Mouse (Mus musculus) liver, embryonic 14.5 days (tissue): ENCODE data around the gene Meiob. TPM values are rescaled to one million over a fixed set of nuclear protein-coding genes. Genes with fewer than 3 reads are reported as not detected.
A peak's percentile ranks its signal among the peaks of the same experiment; 100 is the strongest.

ENCODE experiments used
- ATAC-seq: fragments of 200-750 bp; cut with Nextera tagmentation; 2 replicates; pipeline ENCODE4 v1.8.0; 2017; ENCODE audit warnings: moderate number of reproducible peaks, mild to moderate bottlenecking, moderate library complexity; ENCODE audit not compliant: insufficient read depth
- DNase-seq, 3 experiments: peaks; one replicate each; pipeline ENCODE4 v3.0.0-alpha.2; 2012 to 2013; ENCODE audit warnings: low read depth in 3 of 3, low spot score in 3 of 3
- H3K27ac ChIP-seq: fragments of 300-500 bp; sonication (generic); 2 replicates; pipeline ENCODE4 v1.5.1; 2014; ENCODE audit warnings: moderate library complexity, mild to moderate bottlenecking, control low read depth, inconsistent platforms
- H3K27me3 ChIP-seq: fragments of 300-500 bp; sonication (generic); 2 replicates; pipeline ENCODE4 v1.6.1; 2014; ENCODE audit warnings: mild to moderate bottlenecking, low read length, moderate library complexity; ENCODE audit not compliant: control insufficient read depth, insufficient read depth
- H3K36me3 ChIP-seq: fragments of 300-500 bp; sonication (generic); replicated peaks from 2 replicates; pipeline ENCODE4 v1.6.1; 2014; ENCODE audit warnings: low read depth; ENCODE audit not compliant: control insufficient read depth, insufficient read depth
- H3K4me1 ChIP-seq, 2 experiments: fragments of 200-500 bp in 1 of 2; fragments of 300-500 bp in 1 of 2; sonication (generic) in 1 of 2; replicated peaks; 2 replicates each; pipeline ENCODE4 v1.6.1; 2012 to 2014; ENCODE audit warnings: antibody characterized with exemption in 1 of 2, inconsistent platforms in 1 of 2, low read length in 1 of 2; ENCODE audit not compliant: control insufficient read depth in 2 of 2, insufficient read depth in 2 of 2
- H3K4me2 ChIP-seq: fragments of 300-500 bp; sonication (generic); 2 replicates; pipeline ENCODE4 v1.6.1; 2014; ENCODE audit warnings: low read depth, mild to moderate bottlenecking, control low read depth, moderate library complexity
- H3K4me3 ChIP-seq, 2 experiments: fragments of 200-500 bp in 1 of 2; fragments of 300-500 bp in 1 of 2; sonication (generic) in 1 of 2; 2 replicates each; pipeline ENCODE4 v1.5.1; 2012 to 2014; ENCODE audit warnings: low read depth in 2 of 2, low read length in 2 of 2, mild to moderate bottlenecking in 2 of 2, control low read depth in 1 of 2, inconsistent platforms in 1 of 2, moderate library complexity in 1 of 2; ENCODE audit not compliant: insufficient read depth in 1 of 2
- H3K9ac ChIP-seq: fragments of 300-500 bp; sonication (generic); replicated peaks from 2 replicates; pipeline ENCODE4 v1.6.1; 2014; ENCODE audit warnings: mild to moderate bottlenecking, control low read depth, moderate library complexity
- H3K9me3 ChIP-seq: fragments of 300-500 bp; sonication (generic); 2 replicates; pipeline ENCODE4 v1.6.1; 2016; ENCODE audit warnings: low read length, mixed read lengths; ENCODE audit not compliant: control insufficient read depth
- CTCF ChIP-seq: IDR thresholded peaks from 2 replicates; pipeline ENCODE4 v1.5.1; 2016; ENCODE audit warnings: antibody characterized with exemption, low read depth, control low read depth
- EP300 ChIP-seq: IDR thresholded peaks from 2 replicates; pipeline ENCODE4 v1.6.1; 2016; ENCODE audit warnings: antibody characterized with exemption, low read depth
- WGBS: fragments of 180-500 bp; shearing (Covaris S2); extraction: QIAGEN DNeasy Blood & Tissue Kit; methylation state at CpG from one replicate; pipeline ENCODE4 v1.1.7; 2014; ENCODE audit not compliant: insufficient replicate concordance; 5-methylcytosine and 5-hydroxymethylcytosine counted together
- polyA plus RNA-seq, 2 experiments: library from polyadenylated mRNA; depleted of rRNA in 1 of 2; stranded (reverse) in 1 of 2; unstranded in 1 of 2; fragments of >200 nt; fragmentation: Nextera tagmentation in 1 of 2; extraction: Ambion mirVana in 1 of 2; gene quantifications; 2 replicates each; pipeline versions ENCODE4 v1.2.1 to v1.2.3; 2012 to 2014

Meiob gene
- polyA plus RNA-seq (2012; rRNA removed) = 0.50 and 0.65 TPM in 2 replicates
- 0.90 and 1.2 TPM in 2 replicates for polyA plus RNA-seq (2014; fragmentation: Nextera tagmentation; extraction: Ambion mirVana)

GRCm38 (mm10) chr17:24803952-24804951 lies at the start of gene Meiob:
Gene Meiob, plus strand, starts transcription at chr17:24804289.
- WGBS = under 1% methylated on average over 71 of the region's 71 CpGs

GRCm38 (mm10) chr17:24757394-24757793 lies 46.7 kb upstream of the Meiob start:
- H3K27ac ChIP-seq = no peak overlapping the region
- ATAC-seq (no peak), DNase-seq (no peak)
- TF ChIP-seq CTCF = no peak
- TF ChIP-seq EP300 = no peak
- H3K4me2 ChIP-seq = no peak overlapping the region
- H3K4me1 ChIP-seq = no peaks in the 10 kb centered on the region; a peak in 1 of 4 replicates
- no peak overlapping the region for H3K4me3 ChIP-seq
- H3K9me3 ChIP-seq = no peaks in the 10 kb centered on the region
- 73% methylated on average over 1 of the region's 1 CpGs for WGBS
- H3K27me3 ChIP-seq = peaks cover 30% of the 10 kb centered on the region
- no peak overlapping the region for H3K9ac ChIP-seq
- no peaks in the 10 kb centered on the region for H3K36me3 ChIP-seq

More at GRCm38 (mm10) chr17:24803952-24804951, at the start of gene Meiob:
- no peaks in the 10 kb centered on the region for H3K36me3 ChIP-seq
- peak within 1 kb of the TSS; percentile 71 to 74 for H3K4me3 ChIP-seq
- ATAC-seq = peak; percentile 89
- H3K4me1 ChIP-seq = peaks cover 4 to 7% of the 10 kb centered on the region in 2 experiments
- DNase-seq = peak; percentile 62 to 65 (median 63)
- peak within 1 kb of the TSS; percentile 84 for H3K4me2 ChIP-seq
- H3K27ac ChIP-seq = no peak within 1 kb of the TSS
- H3K9ac ChIP-seq = peak within 1 kb of the TSS; percentile 69
- H3K27me3 ChIP-seq = no peaks in the 10 kb centered on the region; the same call in 1 of the 2 replicates
- no peaks in the 10 kb centered on the region for H3K9me3 ChIP-seq
- 0 out of 2 replicates have a peak, but pooled peaks have one; percentile 8 for TF ChIP-seq CTCF
- no peak for TF ChIP-seq EP300

- H3K9ac ChIP-seq = no peak overlapping the region
- no peaks in the 10 kb centered on the region; the same call in 1 of the 2 replicates for H3K27me3 ChIP-seq
- no peak overlapping the region for H3K4me2 ChIP-seq
Observed at GRCm38 (mm10) chr17:24761121-24761520, 43.0 kb upstream of the Meiob start.

GRCm38 (mm10) chr17:24765016-24765905 lies 38.8 kb upstream of the Meiob start:
- Histone ChIP-seq H3K9ac (no peak overlapping the region), H3K27ac (no peak overlapping the region), H3K9me3 (no peaks in the 10 kb centered on the region), H3K27me3 (peaks cover 5% of the 10 kb centered on the region; the same call in 1 of the 2 replicates), H3K4me3 (no peak overlapping the region), H3K36me3 (no peaks in the 10 kb centered on the region), H3K4me1 (no peaks in the 10 kb centered on the region), H3K4me2 (no peak overlapping the region)
- 35% methylated on average over 22 of the region's 22 CpGs for WGBS
- no peak for ATAC-seq
- DNase-seq = no peak
- TF ChIP-seq CTCF (no peak), EP300 (no peak)

More at GRCm38 (mm10) chr17:24761121-24761520, 43.0 kb upstream of the Meiob start:
- WGBS = 41% methylated on average over 5 of the region's 5 CpGs
- no peak overlapping the region for H3K4me3 ChIP-seq
- no peak for ATAC-seq
- no peaks in the 10 kb centered on the region for H3K9me3 ChIP-seq
- no peak for TF ChIP-seq EP300
- no peak for TF ChIP-seq CTCF
- H3K36me3 ChIP-seq = no peaks in the 10 kb centered on the region
- no peaks in the 10 kb centered on the region for H3K4me1 ChIP-seq
- no peak overlapping the region for H3K27ac ChIP-seq
- no peak for DNase-seq
